Comparison of ENCODE assay signal across 27 mouse cellular contexts in the genomic region with DNA sequence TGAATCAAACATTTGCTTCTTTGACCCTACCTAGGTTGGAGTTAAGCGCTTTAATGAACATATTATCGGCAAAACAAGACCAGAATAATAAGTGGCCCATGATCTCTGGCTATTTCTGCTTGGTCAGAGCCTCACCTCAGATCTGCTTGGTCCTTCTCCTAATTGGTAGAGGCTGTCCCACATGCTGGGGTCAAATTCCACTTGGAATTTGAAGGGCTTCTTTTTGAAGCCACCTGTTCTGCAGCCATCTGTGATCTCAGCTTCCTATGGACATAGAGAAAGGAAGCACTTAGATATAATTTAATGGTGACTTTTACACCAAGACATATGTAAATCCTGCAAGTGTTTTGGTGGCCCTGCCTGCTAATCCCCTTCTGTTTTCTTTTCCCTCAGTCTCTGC. TPM values are rescaled to one million over a fixed set of nuclear protein-coding genes. Genes with fewer than 3 reads are reported as not detected.
A peak's percentile ranks its signal among the peaks of the same experiment; 100 is the strongest.
DNase-seq lines count a peak whose midpoint lies in the region; ATAC-seq and TF ChIP-seq lines count a peak whose summit lies in the region.
"Had no signal": no experiment of that assay in that cellular context is flagged by ENCODE, and none has a peak within 500 bp of the region (broad histone marks: within the 10 kb centered on the region; RNA-seq: fewer than 3 reads in every experiment).

No protein-coding gene starts in this region.

- DNase-seq in cerebellum, adult 2 months: peak; percentile 31 to 70
- peak; percentile 50 for DNase-seq in brain, adult 2 months (ENCODE audit: low read depth, low spot score)
- peak; percentile 47 for DNase-seq in cerebellum, adult 9-11 months
- DNase-seq in cerebellum, postnatal 25 days: peak; percentile 30 to 54
- no peak for DNase-seq in stomach, postnatal 0 days (ENCODE audit: low spot score)
- DNase-seq: adrenal gland, adult 8-10 months; adrenal gland, postnatal 25 days; forebrain, postnatal 0 days; gastrocnemius, adult 2 months; gastrocnemius, postnatal 14 days; heart, adult 18-20 months; heart, postnatal 14 days; heart, postnatal 4 days; kidney, adult 2 months had no signal

- H3K27me3 ChIP-seq in cerebellum, adult 2 months (ENCODE audit: control insufficient read depth, insufficient read depth, low read length): no peaks in the 10 kb centered on the region
- no peaks in the 10 kb centered on the region for H3K27me3 ChIP-seq in intestine, postnatal 0 days (replicated peaks; ENCODE audit: control insufficient read depth, insufficient read depth, low read length)
- H3K27me3 ChIP-seq in stomach, postnatal 0 days (ENCODE audit: control insufficient read depth, insufficient read depth, low read length): no peaks in the 10 kb centered on the region
- H3K27me3 ChIP-seq: embryonic facial prominence, embryonic 12.5 days; embryonic facial prominence, embryonic 15.5 days; heart, embryonic 13.5 days had no signal

- no peak overlapping the region for H3K4me3 ChIP-seq in cerebellum, adult 2 months (replicated peaks; ENCODE audit: insufficient read depth, low read depth, low read length)
- H3K4me3 ChIP-seq in intestine, postnatal 0 days (ENCODE audit: low read depth, low read length): no peak overlapping the region
- no peak overlapping the region for H3K4me3 ChIP-seq in stomach, postnatal 0 days (ENCODE audit: low read depth, low read length)
- H3K4me3 ChIP-seq: embryonic facial prominence, embryonic 12.5 days; embryonic facial prominence, embryonic 15.5 days; gastrocnemius, adult 2 months; heart, embryonic 13.5 days had no signal

- TF ChIP-seq POLR2A in cerebellum, adult 2 months (IDR thresholded peaks at IDR 0.05; ENCODE audit: borderline replicate concordance, insufficient read depth, low read length): no peak

- H3K36me3 ChIP-seq in intestine, postnatal 0 days (ENCODE audit: control insufficient read depth, insufficient read depth): no peaks in the 10 kb centered on the region
- H3K36me3 ChIP-seq in stomach, postnatal 0 days (ENCODE audit: control insufficient read depth, insufficient read depth, low read length): no peaks in the 10 kb centered on the region
- H3K36me3 ChIP-seq: embryonic facial prominence, embryonic 12.5 days; embryonic facial prominence, embryonic 15.5 days; heart, embryonic 13.5 days had no signal

- no peak overlapping the region for H3K9ac ChIP-seq in intestine, postnatal 0 days (ENCODE audit: low read depth, low read length)
- no peak overlapping the region for H3K9ac ChIP-seq in stomach, postnatal 0 days (ENCODE audit: low read length)
- H3K9ac ChIP-seq: embryonic facial prominence, embryonic 12.5 days; embryonic facial prominence, embryonic 15.5 days; forebrain, postnatal 0 days; heart, embryonic 13.5 days; hindbrain, embryonic 14.5 days had no signal

- H3K4me2 ChIP-seq in intestine, postnatal 0 days (replicated peaks; ENCODE audit: low read depth): no peak overlapping the region
- no peak overlapping the region for H3K4me2 ChIP-seq in stomach, postnatal 0 days (replicated peaks; ENCODE audit: low read depth)
- H3K4me2 ChIP-seq: embryonic facial prominence, embryonic 12.5 days; embryonic facial prominence, embryonic 15.5 days; heart, embryonic 13.5 days; hindbrain, embryonic 14.5 days had no signal

- WGBS in cerebellum, adult 2 months: 51% methylated on average over 2 of the region's 2 CpGs
- WGBS in intestine, postnatal 0 days: 92% methylated on average over 2 of the region's 2 CpGs
- WGBS in stomach, postnatal 0 days: 92% methylated on average over 2 of the region's 2 CpGs

- no peak for TF ChIP-seq CTCF in cerebellum, adult 2 months (IDR thresholded peaks at IDR 0.05; ENCODE audit: borderline replicate concordance, insufficient read depth, low read depth, low read length)
- TF ChIP-seq CTCF in intestine, postnatal 0 days (IDR thresholded peaks at IDR 0.05; ENCODE audit: low read depth): no peak
- no peak for TF ChIP-seq CTCF in stomach, postnatal 0 days (IDR thresholded peaks at IDR 0.05; ENCODE audit: low read depth)

- ATAC-seq in cerebellum, adult (ENCODE audit: insufficient number of reproducible peaks, low FRiP score, low TSS enrichment): no peak
- ATAC-seq in intestine, postnatal 0 days: no peak
- ATAC-seq in stomach, postnatal 0 days (ENCODE audit: low FRiP score, low TSS enrichment): no peak
- ATAC-seq: activated CD4-positive, CD25-positive, alpha-beta regulatory T cell, adult 4 months; CD4-positive, CD25-positive, alpha-beta regulatory T cell, adult 4 months; forebrain, embryonic 14.5 days; forebrain, postnatal 0 days; hindbrain, postnatal 0 days; inflammation-experienced regulatory T-cells, adult 6 months; intestine, embryonic 16.5 days had no signal

- H3K27ac ChIP-seq in cerebellum, adult 2 months (ENCODE audit: insufficient read depth, low read length): no peak overlapping the region
- no peak overlapping the region for H3K27ac ChIP-seq in intestine, postnatal 0 days (ENCODE audit: low read depth, low read length)
- H3K27ac ChIP-seq in stomach, postnatal 0 days (replicated peaks): no peak overlapping the region
- H3K27ac ChIP-seq: embryonic facial prominence, embryonic 12.5 days; embryonic facial prominence, embryonic 15.5 days; gastrocnemius, adult 2 months; heart, embryonic 13.5 days; hindbrain, embryonic 14.5 days; hindbrain, postnatal 0 days had no signal

- H3K9me3 ChIP-seq in intestine, postnatal 0 days (ENCODE audit: control insufficient read depth): no peaks in the 10 kb centered on the region
- no peaks in the 10 kb centered on the region for H3K9me3 ChIP-seq in stomach, postnatal 0 days (ENCODE audit: control insufficient read depth, low read length)
- H3K9me3 ChIP-seq: embryonic facial prominence, embryonic 12.5 days; embryonic facial prominence, embryonic 15.5 days; heart, embryonic 13.5 days had no signal

- no peak for TF ChIP-seq EP300 in stomach, postnatal 0 days (optimal IDR thresholded peaks at IDR 0.05)

- peaks cover 13% of the 10 kb centered on the region for H3K4me1 ChIP-seq in cerebellum, adult 2 months (ENCODE audit: control insufficient read depth, insufficient read depth, low read length)
- H3K4me1 ChIP-seq in intestine, postnatal 0 days (replicated peaks; ENCODE audit: control insufficient read depth, insufficient read depth, low read length): no peaks in the 10 kb centered on the region
- H3K4me1 ChIP-seq in stomach, postnatal 0 days (replicated peaks; ENCODE audit: control insufficient read depth, insufficient read depth): no peaks in the 10 kb centered on the region
- H3K4me1 ChIP-seq: embryonic facial prominence, embryonic 12.5 days; embryonic facial prominence, embryonic 15.5 days had no signal

RNA-seq across cellular contexts. Expression of a gene that starts 16.6 kb away (rescaled TPM):
- 108 and 126 TPM in 2 replicates for polyA plus RNA-seq in cerebellum, adult 2 months (2012; rRNA removed)
- 2.0 and 2.8 TPM in 2 replicates for polyA plus RNA-seq in intestine, postnatal 0 days (2015; fragmentation: Nextera tagmentation; extraction: Ambion mirVana)
- polyA plus RNA-seq in stomach, postnatal 0 days (2015; fragmentation: Nextera tagmentation; extraction: Ambion mirVana): 2.0 and 2.4 TPM in 2 replicates
- polyA plus RNA-seq: C2C12; CD4-positive, CD25-positive, alpha-beta regulatory T cell, adult 4 months had no signal

Comparison
In these comparisons a context has a peak if more than half of its experiments do, and no peak if none do; other contexts are left out.
1. RNA of a gene that starts 16.6 kb away (polyA plus RNA-seq): 108 to 126 TPM in cerebellum, adult 2 months; 2.0 to 2.8 TPM in intestine, postnatal 0 days and 2.0 to 2.4 TPM in stomach, postnatal 0 days; every median in the first group is over 10 times any median in the second.